Mouse (Mus musculus): ENCODE data around the gene Il1b.

Il1b gene

DNA sequence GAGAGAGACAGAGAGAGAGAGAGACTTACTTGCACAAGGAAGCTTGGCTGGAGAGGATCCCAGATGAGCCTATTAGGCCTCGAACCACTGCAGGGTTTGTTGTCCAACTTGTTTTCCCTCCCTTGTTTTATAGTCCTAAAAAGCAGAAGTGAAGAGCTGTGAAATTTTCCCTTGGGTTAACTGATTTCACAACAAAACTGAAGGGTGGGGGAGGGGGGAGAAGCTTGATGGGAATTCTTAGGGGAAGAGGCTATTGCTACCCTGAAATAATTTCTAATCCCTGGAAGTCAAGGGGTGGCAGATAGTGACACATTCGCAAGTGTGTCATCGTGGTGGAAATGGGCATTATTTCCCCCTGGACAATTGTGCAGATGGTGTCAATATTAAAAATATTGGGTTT is at the start of gene Il1b:
Gene Il1b (minus strand): TSS at position 101 of the 400 bp plus-strand sequence.
- DNase-seq (ENCODE audit: low spot score): no peak

DNA sequence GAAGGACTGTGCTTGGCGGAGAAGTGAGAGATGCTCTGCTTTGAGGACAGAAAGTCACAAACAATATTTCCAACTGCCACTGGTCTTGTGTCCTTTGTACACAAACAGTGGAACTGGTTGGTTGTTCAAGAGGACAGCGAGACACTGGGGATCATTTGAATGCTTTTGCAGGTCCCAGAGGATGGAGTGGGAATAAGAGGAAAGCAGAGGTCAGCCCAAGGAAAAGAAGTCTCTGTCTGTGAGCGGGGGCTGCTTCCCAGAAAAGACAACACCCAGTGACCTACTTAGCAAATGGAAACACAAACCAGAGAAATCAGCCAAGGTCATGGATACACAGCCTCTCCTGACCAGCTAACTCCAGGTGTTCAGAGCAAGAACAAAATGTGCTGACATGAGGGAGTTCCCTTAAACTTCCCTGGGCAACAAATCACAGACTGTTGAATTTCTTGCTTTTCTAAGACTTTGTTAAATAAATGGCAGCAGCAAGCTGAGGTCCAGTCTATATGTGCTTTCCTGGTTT is 48.5 kb upstream of the Il1b start:
- no peak for DNase-seq (ENCODE audit: low spot score)

DNA sequence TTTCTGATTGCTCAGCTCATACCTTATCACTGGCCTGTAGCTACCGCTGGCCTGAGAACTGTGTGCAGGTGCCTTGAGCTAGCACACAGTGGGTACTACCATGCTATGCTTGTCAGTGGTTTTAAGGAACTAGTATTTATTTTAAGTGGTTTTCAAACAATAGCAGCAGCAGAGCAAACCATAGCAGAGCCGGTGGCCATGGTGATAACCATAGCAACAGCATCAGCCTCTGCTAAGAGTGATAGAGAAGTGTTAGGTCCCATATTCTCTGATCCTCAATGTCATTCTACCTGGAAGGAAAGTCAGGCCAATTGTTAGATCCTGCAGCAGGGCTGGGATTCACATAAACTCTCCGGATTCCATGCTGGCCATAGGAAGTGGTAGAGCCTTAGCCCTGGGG is 43.7 kb upstream of the Il1b start:
- no peak for DNase-seq (ENCODE audit: low spot score)

DNA sequence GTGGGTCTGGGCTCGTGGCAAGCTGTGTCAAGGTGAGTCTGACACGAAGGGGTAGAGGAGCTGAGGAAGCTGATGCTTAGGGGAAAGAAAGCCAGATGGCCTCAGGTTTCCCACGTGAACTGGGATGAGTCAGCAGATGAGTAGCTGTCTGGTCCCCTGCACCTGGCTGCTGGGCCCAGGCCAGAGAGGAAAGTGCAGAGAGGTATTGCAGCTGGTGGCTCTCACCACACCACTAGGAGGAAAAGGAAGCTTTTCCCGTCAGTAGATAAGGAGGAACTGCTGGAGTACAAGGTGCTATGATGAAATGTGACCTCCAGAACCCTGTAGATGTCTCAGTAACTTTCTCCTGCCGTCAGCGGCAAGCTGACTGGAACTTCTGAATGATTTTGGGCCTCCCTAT is 42.5 kb upstream of the Il1b start:
- no peak for DNase-seq (ENCODE audit: low spot score)

DNA sequence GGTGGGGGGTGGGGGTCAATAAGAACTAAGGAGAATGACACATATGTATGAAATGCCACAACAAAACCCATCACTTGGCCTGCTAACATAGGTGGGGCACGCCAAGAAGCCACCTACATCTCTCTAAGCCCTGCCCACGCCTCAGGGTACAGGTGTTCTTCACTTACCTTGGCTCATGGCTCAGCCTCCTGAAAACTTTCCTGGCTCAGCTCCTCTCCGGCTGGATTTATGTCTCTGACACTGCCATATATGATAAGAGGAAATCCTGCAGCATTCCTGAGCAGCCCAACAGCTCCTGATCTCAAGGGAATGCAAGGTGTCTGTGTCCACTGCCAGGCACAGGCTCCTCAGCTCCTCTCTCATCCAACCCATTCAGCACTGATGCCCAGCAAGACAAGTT is 40.7 kb upstream of the Il1b start:
- DNase-seq (ENCODE audit: low spot score): no peak

DNA sequence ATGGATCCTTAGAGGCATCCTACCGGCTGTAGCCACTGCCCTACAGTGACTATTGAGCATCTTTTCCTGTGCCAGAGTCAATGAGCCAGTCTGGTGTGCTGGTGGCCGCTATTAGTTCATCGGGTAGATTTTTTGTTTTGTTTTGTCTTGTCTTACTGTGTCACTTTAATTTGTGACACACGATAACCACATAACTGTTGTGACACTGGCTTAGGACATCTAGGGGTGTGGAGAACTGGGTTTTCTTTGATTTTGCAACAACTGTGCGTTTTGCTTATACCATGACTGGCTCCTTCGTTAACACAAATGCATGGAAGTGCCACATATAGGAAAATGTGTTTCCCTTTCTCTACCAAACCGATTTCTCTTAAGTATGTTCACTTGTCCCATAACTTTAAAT is 39.4 kb upstream of the Il1b start:
- no peak for DNase-seq (ENCODE audit: low spot score)

DNA sequence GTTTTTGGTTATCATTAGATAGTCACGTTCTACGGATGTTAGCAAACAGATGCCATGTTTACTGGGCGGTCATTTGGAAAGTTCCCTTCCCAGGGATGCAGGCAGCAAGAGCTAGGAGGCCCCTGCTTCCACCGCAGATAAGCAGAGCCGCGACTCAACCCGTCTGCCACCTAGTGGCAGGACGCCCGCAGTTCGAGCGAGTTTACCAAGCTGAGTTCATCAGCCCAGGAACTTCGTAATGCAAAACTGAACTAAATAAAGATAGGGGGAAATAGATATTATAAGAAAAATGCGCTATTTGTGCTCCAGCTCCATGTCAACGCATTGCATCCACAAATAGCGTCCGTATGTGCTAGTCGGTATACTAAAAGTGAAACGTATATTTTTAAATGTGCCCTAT is 37.5 kb upstream of the Il1b start:
- DNase-seq (ENCODE audit: low spot score): peak; percentile 64

DNA sequence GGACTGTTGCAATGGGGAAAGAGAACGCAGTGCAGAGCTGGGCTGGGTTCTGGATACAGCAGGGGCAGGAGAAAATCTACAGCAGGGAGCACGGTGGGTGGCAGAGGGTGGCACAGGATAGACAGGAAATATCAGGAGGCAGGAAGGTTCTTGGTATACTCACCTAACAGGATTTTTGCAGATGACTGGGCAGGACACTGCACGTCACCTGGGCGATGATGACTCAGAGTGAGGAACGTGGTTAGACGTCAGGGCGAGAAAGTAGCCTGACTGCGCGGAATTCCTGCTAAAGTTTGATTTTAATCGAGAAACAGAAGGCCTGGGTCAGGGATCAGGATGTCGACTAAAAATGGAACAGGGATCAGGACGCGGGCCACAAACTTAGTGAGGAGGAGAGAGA is 36.7 kb upstream of the Il1b start:
- DNase-seq (ENCODE audit: low spot score): no peak

DNA sequence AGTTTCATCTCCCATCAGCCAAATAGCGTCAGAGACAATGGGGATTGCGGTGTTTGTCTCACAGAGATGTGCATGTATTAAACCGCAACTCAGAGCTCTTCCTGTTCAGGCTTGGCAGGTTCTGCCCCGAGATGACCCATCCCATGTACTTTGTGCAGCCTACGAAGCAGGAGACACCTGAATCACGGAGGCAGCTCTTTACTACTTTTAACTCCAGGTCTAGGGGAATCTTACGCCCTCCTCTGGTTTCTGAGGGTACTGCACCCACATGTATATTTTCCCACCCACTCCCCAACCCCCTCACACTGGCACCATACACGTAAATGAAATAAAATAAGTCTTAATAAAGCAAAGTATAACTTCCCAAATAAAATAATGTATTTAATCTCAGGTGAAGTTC is 35.6 kb upstream of the Il1b start:
- DNase-seq (ENCODE audit: low spot score): peak; percentile 21

DNA sequence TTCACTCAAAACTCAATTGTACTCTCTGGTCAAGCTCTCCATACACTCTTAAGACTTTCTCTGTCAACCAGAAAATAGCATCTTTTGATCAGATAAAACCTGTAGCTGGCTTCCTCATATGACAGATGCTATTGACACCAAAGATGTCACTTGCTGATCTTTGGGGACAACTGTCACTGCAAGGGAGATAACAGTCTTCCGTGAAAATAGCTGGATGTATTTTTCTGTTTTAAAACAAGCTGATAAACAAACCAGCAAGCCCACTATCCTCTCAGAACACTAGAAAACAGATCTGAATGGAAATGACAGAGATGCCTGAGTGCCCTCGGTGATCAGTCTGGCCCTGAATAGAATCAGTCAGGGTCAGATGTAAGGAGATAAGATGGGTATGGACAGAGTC is 32.8 kb upstream of the Il1b start:
- DNase-seq (ENCODE audit: low spot score): no peak

DNA sequence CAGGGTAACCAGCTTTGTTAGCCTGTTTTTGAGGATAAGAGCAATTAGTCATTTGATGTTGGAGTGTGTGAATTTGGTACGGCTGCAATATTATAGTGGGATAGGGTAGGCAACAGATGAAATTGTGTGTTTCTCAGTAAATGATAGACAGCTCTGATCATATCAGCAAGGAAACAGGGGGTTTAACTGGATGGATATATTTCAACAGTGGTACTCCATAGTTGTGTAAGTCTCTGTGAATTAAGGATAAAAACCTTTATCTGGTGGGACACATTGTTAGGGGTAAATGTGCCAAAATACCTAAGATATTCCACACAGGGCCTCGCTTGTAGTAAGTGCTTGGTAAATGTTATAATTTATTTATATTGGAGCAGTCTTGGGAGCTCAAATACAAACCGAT is 31.4 kb upstream of the Il1b start:
- no peak for DNase-seq (ENCODE audit: low spot score)

DNA sequence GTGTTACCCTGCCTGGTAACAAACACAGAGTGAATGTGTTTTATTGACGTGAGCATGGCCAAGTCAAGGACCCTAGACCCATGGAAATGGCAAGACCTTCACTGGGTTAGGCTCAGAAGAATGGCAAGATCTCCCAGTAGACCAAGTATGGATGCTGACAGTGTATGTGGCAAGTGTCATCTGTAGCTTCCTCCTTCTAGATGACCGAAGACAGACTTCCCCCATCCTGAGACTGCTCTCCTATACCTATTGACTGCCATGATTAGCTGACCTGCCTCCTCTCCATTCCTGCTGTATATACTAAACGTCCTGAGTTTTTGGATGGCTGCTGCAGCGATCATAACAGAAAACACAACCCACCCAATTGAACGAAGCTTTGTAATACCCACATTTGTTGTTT is 30.9 kb upstream of the Il1b start:
- no peak for DNase-seq (ENCODE audit: low spot score)

DNA sequence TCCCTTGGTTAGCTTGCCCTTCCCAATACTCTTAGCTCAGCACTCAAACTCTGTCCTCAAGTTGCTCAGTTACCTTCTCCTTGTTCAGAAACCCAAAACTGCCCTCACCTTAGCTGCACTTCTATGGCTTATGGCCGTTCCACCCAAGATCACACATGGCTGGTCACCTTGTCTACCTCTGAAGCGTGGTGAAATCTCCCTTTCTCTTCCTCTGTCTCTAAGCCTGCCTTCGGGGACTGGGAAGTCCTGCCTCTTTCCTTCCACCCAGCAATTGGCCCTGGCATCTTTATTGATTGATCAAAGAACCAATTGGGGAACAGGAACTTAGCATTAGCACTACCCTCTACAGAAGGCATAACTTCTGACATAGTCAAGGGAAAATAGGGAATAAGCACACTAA is 27.2 kb upstream of the Il1b start:
- DNase-seq (ENCODE audit: low spot score): no peak

DNA sequence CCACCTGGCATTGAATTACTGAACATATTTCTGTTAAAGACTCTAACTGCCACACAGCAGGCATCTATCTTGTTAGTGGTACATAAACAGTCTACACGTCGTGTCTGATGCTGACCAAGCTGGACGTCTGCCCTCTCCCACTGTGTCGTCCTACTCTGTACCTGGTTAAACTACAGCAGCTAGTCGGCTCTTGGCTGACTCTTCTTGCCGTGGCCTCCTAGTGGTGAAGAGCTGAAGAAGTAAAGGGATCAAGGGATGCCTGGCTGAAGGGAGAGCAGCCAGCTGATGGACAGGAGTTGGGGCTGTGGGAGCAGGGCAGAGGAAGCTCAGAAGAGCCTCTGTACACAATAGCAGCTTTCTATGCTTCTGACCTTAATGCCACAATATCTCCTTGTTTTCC is 22.6 kb upstream of the Il1b start:
- peak; percentile 24 for DNase-seq (ENCODE audit: low spot score)

DNA sequence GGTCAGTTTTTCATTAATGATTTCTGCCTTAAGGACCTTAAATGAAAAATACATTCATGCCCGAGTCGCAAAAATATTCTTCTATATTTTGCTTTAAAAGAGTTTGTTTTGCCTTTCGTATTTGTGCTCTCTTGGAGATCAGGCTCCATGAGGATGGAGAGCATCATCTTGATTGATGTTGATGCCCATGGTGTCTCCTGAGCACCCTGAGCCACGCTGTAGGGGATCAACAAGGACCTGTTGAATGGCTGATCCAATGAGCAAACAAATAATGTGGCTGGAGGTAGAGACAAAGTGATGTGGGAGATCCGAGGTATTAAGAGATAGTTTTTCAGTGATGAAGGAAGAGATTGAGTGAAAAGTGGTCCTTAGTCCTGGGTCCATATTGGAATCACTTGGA is 19.2 kb upstream of the Il1b start:
- no peak for DNase-seq (ENCODE audit: low spot score)

DNA sequence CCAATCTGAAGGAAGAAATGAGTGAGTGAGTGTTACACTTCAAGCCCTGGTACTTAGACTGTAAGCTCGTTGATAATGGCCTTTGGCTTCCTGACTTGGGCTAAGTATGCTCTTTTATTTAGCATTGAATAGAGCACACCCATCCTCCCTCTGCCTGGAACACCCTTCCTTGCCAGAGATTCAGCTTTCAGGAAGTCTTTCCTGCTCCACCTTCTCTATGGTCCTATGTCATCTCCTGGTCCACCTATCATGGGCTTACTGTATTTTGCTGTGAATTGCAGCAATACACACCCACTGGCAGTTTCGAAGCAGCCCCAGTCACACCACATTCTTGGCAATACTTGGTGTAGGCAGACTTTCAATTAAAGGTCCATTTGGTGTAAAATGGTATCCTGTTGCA is 18.4 kb upstream of the Il1b start:
- no peak for DNase-seq (ENCODE audit: low spot score)

DNA sequence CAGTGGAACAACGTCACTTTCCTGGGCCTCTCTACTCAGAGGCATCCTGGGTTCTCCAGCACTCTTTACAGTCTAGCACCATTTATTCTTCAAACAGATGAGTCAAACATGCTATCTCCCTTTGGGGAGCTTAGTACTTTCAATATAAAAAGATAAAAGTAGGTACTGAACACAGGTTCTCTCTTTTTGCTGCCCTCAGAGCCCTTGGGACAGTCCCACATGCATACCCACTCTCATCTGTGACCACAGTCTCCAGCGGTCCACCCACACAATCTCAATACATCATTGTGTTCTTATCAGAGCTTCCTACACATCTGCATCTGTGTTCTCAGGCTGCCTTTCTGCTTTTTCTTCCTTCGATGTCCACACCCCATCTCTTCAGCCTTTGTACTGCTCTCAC is 14.4 kb upstream of the Il1b start:
- no peak for DNase-seq (ENCODE audit: low spot score)

DNA sequence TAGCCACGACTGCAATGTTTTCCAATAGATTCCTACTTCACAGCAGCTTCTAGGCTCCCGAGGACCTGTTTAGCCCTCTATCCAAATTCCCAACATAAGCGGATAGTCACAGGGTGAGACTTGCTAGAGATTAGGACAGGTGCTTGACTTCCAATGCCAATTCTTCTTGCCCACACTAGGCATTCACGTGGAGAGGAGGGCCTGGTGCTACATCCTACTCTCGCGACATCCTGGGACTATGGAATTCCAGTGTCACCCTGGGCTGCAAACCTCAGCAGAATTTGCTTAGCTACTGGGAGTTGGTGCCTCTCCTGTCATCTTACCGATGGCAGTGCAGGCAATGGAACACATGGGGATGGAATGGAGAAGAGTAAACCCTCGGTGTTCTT is 13.3 kb upstream of the Il1b start:
- peak; percentile 17 for DNase-seq (ENCODE audit: low spot score)

DNA sequence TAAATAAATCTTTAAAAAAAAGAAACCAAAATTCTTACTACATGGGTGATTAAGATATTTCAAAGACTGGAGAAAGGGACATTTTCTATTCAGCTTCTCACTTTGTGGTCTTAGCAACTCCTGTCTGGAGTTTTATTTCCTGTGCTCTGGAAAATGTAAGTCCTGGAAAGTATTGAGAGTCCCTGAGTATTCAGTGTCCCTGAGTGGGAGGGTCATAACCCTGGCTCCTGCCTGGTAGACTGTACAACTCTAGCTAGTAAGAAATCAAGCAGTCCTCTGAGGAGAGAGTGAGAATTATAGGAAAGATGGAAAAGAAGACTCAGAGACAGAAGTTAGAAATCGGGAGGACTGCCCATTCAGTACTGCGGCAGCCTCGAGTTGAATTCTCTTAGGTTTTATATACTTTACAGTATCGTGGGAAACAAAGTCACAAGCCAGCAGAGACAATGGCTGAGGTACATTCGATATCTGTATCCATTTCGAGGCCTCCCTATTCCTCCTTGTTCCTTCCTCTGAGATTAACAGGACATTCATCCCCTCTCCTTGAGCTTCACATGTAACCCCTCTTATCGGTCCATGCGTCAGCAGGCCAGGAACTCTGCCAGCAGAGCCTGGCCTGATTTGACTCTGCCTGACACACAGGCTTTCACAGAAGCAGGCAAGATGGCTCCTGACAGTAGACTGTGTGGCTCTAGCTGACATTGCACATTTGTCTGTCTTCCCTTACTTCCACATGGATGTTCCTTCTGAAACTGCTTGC is 12.8 kb upstream of the Il1b start:
- DNase-seq (ENCODE audit: low spot score): peak; percentile 77

DNA sequence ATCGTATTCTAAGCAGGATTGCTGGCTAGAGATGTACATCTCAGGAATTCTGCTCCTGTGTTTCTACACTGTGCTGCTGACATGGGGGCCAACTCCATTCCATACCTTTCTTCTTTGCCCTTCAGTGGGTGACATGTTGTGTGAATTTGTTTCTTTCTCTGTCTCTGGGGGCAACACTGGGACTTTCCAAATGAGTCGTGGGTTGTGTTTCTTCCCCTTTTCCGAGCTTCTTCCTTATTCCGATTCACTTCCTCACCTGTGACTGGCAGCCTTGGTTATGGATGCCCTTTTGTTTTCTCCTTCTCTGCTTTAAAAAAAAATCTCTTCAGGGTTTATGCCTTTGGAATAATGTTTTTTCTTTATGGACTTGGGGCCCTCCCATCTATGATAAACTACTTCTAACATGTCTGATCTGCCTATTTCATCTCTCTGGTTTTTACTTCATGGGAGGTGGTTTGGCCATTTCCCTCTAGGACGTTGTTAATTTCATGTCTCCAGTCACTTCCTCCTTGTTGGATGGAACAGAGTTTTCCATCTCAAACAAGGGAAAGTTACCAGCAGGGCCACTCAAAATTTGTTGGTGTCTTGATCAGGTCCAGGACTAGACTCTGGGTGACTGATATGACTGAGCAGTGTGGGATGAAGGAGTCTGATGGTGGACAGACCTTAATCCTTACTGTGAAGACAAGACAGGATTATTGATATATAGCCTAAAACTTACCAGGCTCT is 10.0 kb upstream of the Il1b start:
- DNase-seq (ENCODE audit: low spot score): no peak

DNA sequence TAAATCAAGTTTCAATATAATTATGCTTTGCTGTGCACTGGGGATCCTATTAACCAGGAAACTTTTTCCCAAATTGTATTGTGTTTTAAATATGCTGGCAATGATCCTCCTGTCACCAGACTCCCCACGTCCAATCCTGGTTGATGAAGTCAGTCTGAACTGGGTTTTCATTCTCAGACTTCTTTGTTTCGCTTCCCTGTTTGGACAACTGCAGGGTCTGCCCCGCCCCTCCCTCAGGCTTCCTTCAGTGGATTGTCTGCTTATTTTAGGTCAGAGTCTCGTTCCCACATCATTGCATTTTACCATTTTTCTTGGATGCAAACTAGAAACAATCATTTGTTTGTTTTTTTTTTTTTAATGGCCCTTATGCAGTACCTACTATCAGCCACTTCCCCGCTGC is 9.3 kb upstream of the Il1b start:
- no peak for DNase-seq (ENCODE audit: low spot score)

DNA sequence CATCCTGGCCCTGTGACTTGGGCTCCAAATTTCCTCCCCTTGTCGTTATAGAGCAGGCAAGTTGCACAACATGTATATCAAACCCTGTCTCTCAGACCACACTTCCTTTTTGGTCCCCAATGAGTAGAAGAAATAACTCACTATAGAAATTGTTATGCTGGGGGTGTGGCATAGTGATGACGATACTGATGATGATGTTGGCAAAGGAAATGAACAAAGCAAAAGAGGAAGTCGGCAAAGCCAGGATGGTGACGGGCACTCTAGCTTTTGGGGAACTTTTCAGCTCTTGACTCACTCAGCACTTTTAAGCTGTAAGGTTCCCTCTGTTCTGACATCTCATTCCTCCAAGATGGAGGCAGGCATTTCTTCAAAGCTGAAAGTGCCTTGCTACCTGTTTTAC is 2.4 kb upstream of the Il1b start:
- no peak for DNase-seq (ENCODE audit: low spot score)

DNA sequence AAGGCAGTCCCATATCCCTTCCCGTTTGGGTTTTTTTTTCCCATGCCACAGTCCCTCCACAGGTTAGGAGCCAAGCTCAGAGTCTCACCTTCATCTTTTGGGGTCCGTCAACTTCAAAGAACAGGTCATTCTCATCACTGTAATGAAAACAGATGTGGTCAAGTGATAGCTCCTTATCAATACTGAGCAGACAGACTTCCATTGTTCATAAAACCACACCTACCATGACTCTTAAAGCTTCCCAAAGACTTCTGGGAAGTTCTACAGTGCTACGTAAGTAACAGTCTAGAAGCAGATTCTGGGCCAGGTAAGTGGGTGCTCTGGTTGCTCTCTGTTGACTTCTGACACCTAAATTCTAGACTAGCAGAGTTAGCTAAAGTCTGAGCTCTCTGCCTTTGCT is 1.3 kb downstream of the Il1b start:
- no peak for DNase-seq (ENCODE audit: low spot score)

DNA sequence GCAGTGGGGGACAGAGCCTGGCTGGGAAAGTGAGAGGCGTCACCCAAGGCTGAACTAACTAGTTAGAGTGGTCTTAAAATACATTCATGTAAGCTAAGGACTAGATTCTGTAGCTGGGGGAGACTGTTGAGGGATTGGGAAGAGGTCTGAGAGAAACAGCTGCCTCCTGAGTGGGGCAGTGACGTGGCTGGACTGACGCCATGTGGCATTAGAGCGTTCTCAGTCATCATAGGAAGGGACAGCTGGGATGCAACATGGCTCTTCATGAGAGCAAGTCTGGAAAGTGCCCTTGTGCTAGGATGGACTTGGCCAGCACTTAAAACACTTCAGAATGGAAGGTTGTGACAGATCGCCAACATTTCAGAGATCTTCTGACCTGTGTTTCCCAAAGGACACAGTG is 2.1 kb downstream of the Il1b start:
- DNase-seq (ENCODE audit: low spot score): no peak

Measured in testis, postnatal 14 days (tissue).